8 mouse cellular contexts compared by ENCODE assay signal in genomic region chr9:45905196-45905595, GRCm38 (mm10). TPM values are rescaled to one million over a fixed set of nuclear protein-coding genes. Genes with fewer than 3 reads are reported as not detected.
DNase-seq lines count a peak whose midpoint lies in the region; ATAC-seq lines count a peak whose summit lies in the region.

No protein-coding gene starts in this region.

- 52% methylated on average over 4 of the region's 4 CpGs for WGBS in kidney, embryonic 15.5 days
- 52% methylated on average over 4 of the region's 4 CpGs for WGBS in embryonic facial prominence, embryonic 13.5 days
- 57% methylated on average over 4 of the region's 4 CpGs for WGBS in midbrain, embryonic 14.5 days

- H3K27ac ChIP-seq in kidney, embryonic 15.5 days, result 0 out of 2 replicates have a peak overlapping the region, but pooled peaks have one; percentile 98
- peak overlapping the region; percentile 90; the same call in 1 of the 2 replicates for H3K27ac ChIP-seq in embryonic facial prominence, embryonic 13.5 days
- no peak overlapping the region for H3K27ac ChIP-seq in midbrain, embryonic 14.5 days (replicated peaks; ENCODE audit: low read depth, low read length)

- peak overlapping the region; percentile 94 for H3K9ac ChIP-seq in kidney, embryonic 15.5 days
- peak overlapping the region; percentile 90 for H3K9ac ChIP-seq in embryonic facial prominence, embryonic 13.5 days
- peak overlapping the region; percentile 93 for H3K9ac ChIP-seq in midbrain, embryonic 14.5 days (replicated peaks; ENCODE audit: low read length)

- no peak for DNase-seq in kidney, postnatal 14 days
- DNase-seq in induced T-regulatory cell, adult 2 months (ENCODE audit: low read depth), result peak; percentile 20
- DNase-seq in midbrain, embryonic 14.5 days, result no peak
- no peak for DNase-seq in cerebellum, adult 8-10 months
- DNase-seq in cerebellum, adult 11-12 months, result no peak
- DNase-seq in cerebellum, postnatal 36 days, result no peak

- peaks cover 22% of the 10 kb centered on the region for H3K4me1 ChIP-seq in kidney, embryonic 15.5 days
- H3K4me1 ChIP-seq in embryonic facial prominence, embryonic 13.5 days, result peaks cover 23% of the 10 kb centered on the region
- H3K4me1 ChIP-seq in midbrain, embryonic 14.5 days (ENCODE audit: control insufficient read depth, insufficient read depth, low read length), result peaks cover 20% of the 10 kb centered on the region

- ATAC-seq in kidney, embryonic 15.5 days (replicated peaks; ENCODE audit: low FRiP score), result no peak
- no peak for ATAC-seq in embryonic facial prominence, embryonic 13.5 days (ENCODE audit: insufficient number of reproducible peaks, insufficient read depth, low FRiP score, low TSS enrichment, low read depth)
- ATAC-seq in midbrain, embryonic 14.5 days (ENCODE audit: low FRiP score, low TSS enrichment), result no peak

- H3K27me3 ChIP-seq in kidney, embryonic 15.5 days, result no peaks in the 10 kb centered on the region
- no peaks in the 10 kb centered on the region for H3K27me3 ChIP-seq in embryonic facial prominence, embryonic 13.5 days
- H3K27me3 ChIP-seq in midbrain, embryonic 14.5 days (ENCODE audit: control insufficient read depth, insufficient read depth, low read length), result no peaks in the 10 kb centered on the region

- peak overlapping the region; percentile 88 for H3K4me2 ChIP-seq in kidney, embryonic 15.5 days
- peak overlapping the region; percentile 80 for H3K4me2 ChIP-seq in embryonic facial prominence, embryonic 13.5 days
- peak overlapping the region; percentile 84 for H3K4me2 ChIP-seq in midbrain, embryonic 14.5 days (ENCODE audit: low read length)

- peak overlapping the region; percentile 86 for H3K4me3 ChIP-seq in kidney, embryonic 15.5 days (replicated peaks)
- H3K4me3 ChIP-seq in embryonic facial prominence, embryonic 13.5 days, result peak overlapping the region; percentile 86
- peak overlapping the region; percentile 81 for H3K4me3 ChIP-seq in midbrain, embryonic 14.5 days (replicated peaks; ENCODE audit: low read depth, low read length)

- H3K9me3 ChIP-seq in kidney, embryonic 15.5 days (replicated peaks), result no peaks in the 10 kb centered on the region
- no peaks in the 10 kb centered on the region for H3K9me3 ChIP-seq in embryonic facial prominence, embryonic 13.5 days
- no peaks in the 10 kb centered on the region for H3K9me3 ChIP-seq in midbrain, embryonic 14.5 days (ENCODE audit: control insufficient read depth, low read length)

- peaks cover 47% of the 10 kb centered on the region for H3K36me3 ChIP-seq in kidney, embryonic 15.5 days
- H3K36me3 ChIP-seq in embryonic facial prominence, embryonic 13.5 days, result peaks cover 39% of the 10 kb centered on the region
- peaks cover 49% of the 10 kb centered on the region for H3K36me3 ChIP-seq in midbrain, embryonic 14.5 days (ENCODE audit: control insufficient read depth, insufficient read depth, low read length)

RNA-seq across cellular contexts. Expression of gene Pcsk7, which starts 1.1 kb away (rescaled TPM):
- 19.4 and 22.0 TPM in 2 replicates for polyA plus RNA-seq in kidney, embryonic 15.5 days (2015; fragmentation: Nextera tagmentation; extraction: Ambion mirVana)
- polyA plus RNA-seq in embryonic facial prominence, embryonic 13.5 days (2015; fragmentation: Nextera tagmentation; extraction: Ambion mirVana), result 22.6 and 23.7 TPM in 2 replicates
- 15.5 and 17.4 TPM in 2 replicates for polyA plus RNA-seq in midbrain, embryonic 14.5 days (2014; fragmentation: Nextera tagmentation; extraction: Ambion mirVana)

RNA-seq across cellular contexts. Expression of gene Rnf214, which starts 1.5 kb away (rescaled TPM):
- polyA plus RNA-seq in kidney, embryonic 15.5 days (2015; fragmentation: Nextera tagmentation; extraction: Ambion mirVana), result 57.4 and 62.3 TPM in 2 replicates
- polyA plus RNA-seq in embryonic facial prominence, embryonic 13.5 days (2015; fragmentation: Nextera tagmentation; extraction: Ambion mirVana), result 68.8 and 70.4 TPM in 2 replicates
- 97.4 and 121 TPM in 2 replicates for polyA plus RNA-seq in midbrain, embryonic 14.5 days (2014; fragmentation: Nextera tagmentation; extraction: Ambion mirVana)

RNA-seq across cellular contexts. Expression of gene Tagln, which starts 30.7 kb away (rescaled TPM):
- 56.4 and 108 TPM in 2 replicates for polyA plus RNA-seq in kidney, embryonic 15.5 days (2015; fragmentation: Nextera tagmentation; extraction: Ambion mirVana)
- 25.3 and 27.7 TPM in 2 replicates for polyA plus RNA-seq in embryonic facial prominence, embryonic 13.5 days (2015; fragmentation: Nextera tagmentation; extraction: Ambion mirVana)
- 1.6 and 3.3 TPM in 2 replicates for polyA plus RNA-seq in midbrain, embryonic 14.5 days (2014; fragmentation: Nextera tagmentation; extraction: Ambion mirVana)

RNA-seq across cellular contexts. Expression of gene Sidt2, which starts 49.9 kb away (rescaled TPM):
- polyA plus RNA-seq in kidney, embryonic 15.5 days (2015; fragmentation: Nextera tagmentation; extraction: Ambion mirVana), result 37.3 and 39.3 TPM in 2 replicates
- 42.0 and 46.0 TPM in 2 replicates for polyA plus RNA-seq in embryonic facial prominence, embryonic 13.5 days (2015; fragmentation: Nextera tagmentation; extraction: Ambion mirVana)
- 40.3 and 40.5 TPM in 2 replicates for polyA plus RNA-seq in midbrain, embryonic 14.5 days (2014; fragmentation: Nextera tagmentation; extraction: Ambion mirVana)
